Mouse (Mus musculus) testis, adult 2 months (tissue): ENCODE measurements around the gene Nts.

Source experiments
- CTCF ChIP-seq: fragments of 200-500 bp; IDR thresholded peaks from 2 replicates; pipeline ENCODE4 v1.5.1; 2012; ENCODE audit warnings: low read depth, mild to moderate bottlenecking, inconsistent platforms, low read length, moderate library complexity; ENCODE audit not compliant: control insufficient read depth, insufficient read depth, insufficient replicate concordance
- POLR2A ChIP-seq: fragments of 200-500 bp; IDR thresholded peaks from 2 replicates; pipeline ENCODE4 v1.6.1; 2012; ENCODE audit warnings: low read depth, mild to moderate bottlenecking, inconsistent platforms, low read length, moderate library complexity; ENCODE audit not compliant: control insufficient read depth

DNA sequence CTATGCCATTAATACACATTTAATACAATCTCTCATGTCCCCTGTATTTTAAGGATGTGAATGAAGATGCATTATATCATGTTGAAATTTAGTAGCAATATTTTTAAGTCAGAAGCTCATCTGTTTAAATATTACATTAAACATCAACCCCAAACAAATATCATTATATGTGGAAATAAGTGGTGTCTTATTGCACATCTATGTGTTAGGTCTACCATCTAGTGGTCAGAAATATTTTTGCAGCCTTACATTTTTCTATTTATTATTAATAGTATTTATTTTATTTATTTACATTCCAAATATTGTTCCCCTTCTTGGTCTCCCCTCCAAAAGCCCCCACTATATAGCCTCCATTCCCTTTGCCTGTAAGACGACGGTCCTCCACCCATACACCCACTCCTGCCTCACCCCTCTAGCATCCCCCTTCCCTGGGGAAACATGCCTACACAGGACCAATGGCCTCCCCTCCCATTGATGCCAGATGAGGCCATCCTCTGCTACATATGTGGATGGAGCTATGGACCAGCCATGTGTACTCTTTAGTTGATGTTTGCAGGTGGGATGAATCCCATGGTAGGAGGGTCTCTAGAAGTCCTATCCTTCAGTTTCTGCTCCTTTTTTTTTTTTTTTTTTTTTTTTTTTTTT, 45.3 kb downstream of the Nts start:
- no peak for TF ChIP-seq CTCF
- no peak for TF ChIP-seq POLR2A
